Mouse (Mus musculus) MEL (cell line): Measurements from ENCODE around the gene Ier3. TPM values are rescaled to one million over a fixed set of nuclear protein-coding genes. Genes with fewer than 3 reads are reported as not detected.

Source experiments
- DNase-seq: peaks from one replicate; pipeline ENCODE4 v3.0.0; 2011; ENCODE audit warnings: low read depth, low spot score
- H3K27ac ChIP-seq: 2 replicates; pipeline ENCODE4 v1.5.1; 2012; ENCODE audit warnings: low read depth, mild to moderate bottlenecking, control low read depth, low read length, moderate library complexity; ENCODE audit not compliant: control insufficient read depth
- H3K27me3 ChIP-seq, 2 experiments: fragments of 150-350 bp in 1 of 2; sonication (generic) in 1 of 2; 2 replicates each; pipeline ENCODE4 v1.6.1; 2012; ENCODE audit warnings: low read length in 2 of 2, mild to moderate bottlenecking in 2 of 2, improper control_type of control experiment in 1 of 2, moderate library complexity in 1 of 2; ENCODE audit not compliant: insufficient read depth in 2 of 2, control insufficient read depth in 1 of 2
- H3K36me3 ChIP-seq, 2 experiments: 2 replicates each; pipeline ENCODE4 v1.6.1; 2012 to 2014; ENCODE audit warnings: low read length in 2 of 2, improper control_type of control experiment in 1 of 2, inconsistent platforms in 1 of 2, mild to moderate bottlenecking in 1 of 2; ENCODE audit not compliant: insufficient read depth in 2 of 2, control insufficient read depth in 1 of 2
- H3K4me1 ChIP-seq, 2 experiments: fragments of 150-350 bp in 1 of 2; sonication (generic) in 1 of 2; 2 replicates each; pipeline ENCODE4 v1.6.1; 2012; ENCODE audit warnings: low read length in 2 of 2, improper control_type of control experiment in 1 of 2, mild to moderate bottlenecking in 1 of 2; ENCODE audit not compliant: insufficient read depth in 2 of 2, control insufficient read depth in 1 of 2
- H3K4me3 ChIP-seq, 2 experiments: fragments of 150-350 bp in 1 of 2; sonication (generic) in 1 of 2; 2 replicates each; pipeline ENCODE4 v1.5.1; 2012; ENCODE audit warnings: low read depth in 2 of 2, low read length in 2 of 2, mild to moderate bottlenecking in 2 of 2, moderate library complexity in 2 of 2, control low read depth in 1 of 2, improper control_type of control experiment in 1 of 2; ENCODE audit not compliant: control insufficient read depth in 1 of 2, insufficient read depth in 1 of 2
- H3K79me2 ChIP-seq: 2 replicates; pipeline ENCODE4 v1.6.1; 2012; ENCODE audit warnings: mild to moderate bottlenecking, low read length, moderate library complexity; ENCODE audit not compliant: control insufficient read depth, poor library complexity, insufficient read depth
- H3K9ac ChIP-seq: 2 replicates; pipeline ENCODE4 v1.6.1; 2012; ENCODE audit warnings: low read depth, mild to moderate bottlenecking, control low read depth, low read length, moderate library complexity; ENCODE audit not compliant: control insufficient read depth, poor library complexity, severe bottlenecking
- H3K9me3 ChIP-seq: fragments of 150-350 bp; sonication (generic); replicated peaks from 2 replicates; pipeline ENCODE4 v1.6.1; 2012; ENCODE audit warnings: mild to moderate bottlenecking, low read length, improper control_type of control experiment, moderate library complexity; ENCODE audit not compliant: insufficient read depth
- BHLHE40 ChIP-seq: IDR thresholded peaks from 2 replicates; pipeline ENCODE4 v1.6.1; 2012; ENCODE audit warnings: low read depth, mild to moderate bottlenecking, inconsistent platforms, low read length, improper control_type of control experiment, borderline replicate concordance
- CHD2 ChIP-seq: IDR thresholded peaks from 2 replicates; pipeline ENCODE4 v1.6.1; 2011; ENCODE audit warnings: low read length, improper control_type of control experiment
- E2F4 ChIP-seq: IDR thresholded peaks from 2 replicates; pipeline ENCODE4 v1.6.1; 2011; ENCODE audit warnings: low read depth, low read length, improper control_type of control experiment, borderline replicate concordance
- ETS1 ChIP-seq: IDR thresholded peaks from 2 replicates; pipeline ENCODE4 v1.6.1; 2012; ENCODE audit warnings: low read depth, mild to moderate bottlenecking, inconsistent platforms, low read length, improper control_type of control experiment, moderate library complexity
- GATA1 ChIP-seq: IDR thresholded peaks from 2 replicates; pipeline ENCODE4 v1.6.1; 2011; ENCODE audit warnings: low read depth, low read length, improper control_type of control experiment
- HCFC1 ChIP-seq: IDR thresholded peaks from 2 replicates; pipeline ENCODE4 v1.6.1; 2012; ENCODE audit warnings: low read depth, mild to moderate bottlenecking, inconsistent platforms, low read length, improper control_type of control experiment, moderate library complexity
- JUND ChIP-seq: IDR thresholded peaks from 2 replicates; pipeline ENCODE4 v1.6.1; 2011; ENCODE audit warnings: low read depth, mild to moderate bottlenecking, improper control_type of control experiment, low read length
- MXI1 ChIP-seq: IDR thresholded peaks from 2 replicates; pipeline ENCODE4 v1.6.1; 2011; ENCODE audit warnings: mild to moderate bottlenecking, low read depth, low read length, improper control_type of control experiment
- MYC ChIP-seq: IDR thresholded peaks from 2 replicates; pipeline ENCODE4 v1.6.1; 2011; ENCODE audit warnings: low read depth, mild to moderate bottlenecking, low read length, improper control_type of control experiment, moderate library complexity
- NELFE ChIP-seq: IDR thresholded peaks from 2 replicates; pipeline ENCODE4 v1.6.1; 2011; ENCODE audit warnings: low read depth, low read length, improper control_type of control experiment
- NRF1 ChIP-seq: IDR thresholded peaks from 2 replicates; pipeline ENCODE4 v1.6.1; 2014; ENCODE audit warnings: low read depth, mild to moderate bottlenecking, inconsistent platforms, low read length, improper control_type of control experiment, moderate library complexity; ENCODE audit not compliant: poor library complexity, insufficient read depth, severe bottlenecking
- POLR2A ChIP-seq, 2 experiments: IDR thresholded peaks; 2 replicates each; pipeline ENCODE4 v1.6.1; 2011 to 2012; ENCODE audit warnings: low read length in 2 of 2, mild to moderate bottlenecking in 2 of 2, control low read depth in 1 of 2, improper control_type of control experiment in 1 of 2, low read depth in 1 of 2, moderate library complexity in 1 of 2; ENCODE audit not compliant: control insufficient read depth in 1 of 2, insufficient read depth in 1 of 2, poor library complexity in 1 of 2
- POLR2AphosphoS2 ChIP-seq: IDR thresholded peaks from 2 replicates; pipeline ENCODE4 v1.6.1; 2011; ENCODE audit warnings: low read length, improper control_type of control experiment
- RAD21 ChIP-seq: IDR thresholded peaks from 2 replicates; pipeline ENCODE4 v1.6.1; 2011; ENCODE audit warnings: mild to moderate bottlenecking, low read depth, low read length, improper control_type of control experiment
- RCOR1 ChIP-seq: IDR thresholded peaks from 2 replicates; pipeline ENCODE4 v1.6.1; 2012; ENCODE audit warnings: low read depth, mild to moderate bottlenecking, inconsistent platforms, low read length, improper control_type of control experiment
- TAL1 ChIP-seq: IDR thresholded peaks from 2 replicates; pipeline ENCODE4 v1.6.1; 2012; ENCODE audit warnings: mild to moderate bottlenecking, inconsistent platforms, low read length, moderate library complexity, mixed read lengths
- TBP ChIP-seq: IDR thresholded peaks from 2 replicates; pipeline ENCODE4 v1.8.0; 2011; ENCODE audit warnings: low read depth, low read length, improper control_type of control experiment
- TCF12 ChIP-seq: IDR thresholded peaks from 2 replicates; pipeline ENCODE4 v1.6.1; 2014; ENCODE audit warnings: low read depth, mild to moderate bottlenecking, inconsistent platforms, low read length, improper control_type of control experiment, moderate library complexity
- USF1 ChIP-seq: IDR thresholded peaks from 2 replicates; pipeline ENCODE4 v1.6.1; 2014; ENCODE audit warnings: low read depth, mild to moderate bottlenecking, inconsistent platforms, low read length, improper control_type of control experiment, moderate library complexity
- USF2 ChIP-seq, 2 experiments: IDR thresholded peaks; 2 replicates each; pipeline ENCODE4 v1.6.1; 2011 to 2012; ENCODE audit warnings: improper control_type of control experiment in 2 of 2, low read length in 2 of 2, borderline replicate concordance in 1 of 2, inconsistent platforms in 1 of 2, low read depth in 1 of 2, mild to moderate bottlenecking in 1 of 2; ENCODE audit not compliant: insufficient read depth in 1 of 2
- ZC3H11A ChIP-seq: IDR thresholded peaks from 2 replicates; pipeline ENCODE4 v1.6.1; 2012; ENCODE audit warnings: low read depth, mild to moderate bottlenecking, inconsistent platforms, low read length, improper control_type of control experiment
- ZMIZ1 ChIP-seq: IDR thresholded peaks from 2 replicates; pipeline ENCODE4 v1.6.1; 2012; ENCODE audit warnings: low read depth, mild to moderate bottlenecking, inconsistent platforms, low read length, improper control_type of control experiment, moderate library complexity
- ZNF384 ChIP-seq: IDR thresholded peaks from 2 replicates; pipeline ENCODE4 v1.6.1; 2012; ENCODE audit warnings: low read depth, mild to moderate bottlenecking, inconsistent platforms, low read length, improper control_type of control experiment
- polyA plus RNA-seq, 2 experiments: library from polyadenylated mRNA; stranded (reverse) in 1 of 2; unstranded in 1 of 2; fragments of >175 nt in 1 of 2; fragments of >200 nt in 1 of 2; gene quantifications; 2 replicates each; pipeline versions ENCODE4 v1.2.1 to v1.2.4; 2012; ENCODE audit warnings: low replicate concordance in 2 of 2, low read depth in 1 of 2; ENCODE audit not compliant: insufficient read length in 2 of 2, insufficient read depth in 1 of 2, missing spikeins in 1 of 2
- total RNA-seq: library from RNA; depleted of rRNA; stranded (reverse); fragments of 300-350 nt; gene quantifications from 2 replicates; pipeline ENCODE4 v1.2.3, GENCODE M21; 2012

The Ier3 gene
- total and polyA plus RNA-seq, 3 experiments, result 5.5 to 12.2 TPM; not detected in 1

- no peak for DNase-seq
- TF ChIP-seq MYC, result no peak
- no peak for TF ChIP-seq NELFE
- TF ChIP-seq ZMIZ1, result no peak
- no peak for TF ChIP-seq BHLHE40
- TF ChIP-seq RCOR1, result no peak
- TF ChIP-seq CHD2, result no peak
- no peak for TF ChIP-seq NRF1
- no peak for TF ChIP-seq USF1
- no peak for TF ChIP-seq ZNF384
- TF ChIP-seq ETS1, result no peak
- TF ChIP-seq POLR2AphosphoS2, result no peak
- TF ChIP-seq POLR2A (IDR thresholded peaks at IDR 0.05; ENCODE audit: control insufficient read depth in 1 of 2, insufficient read depth in 1 of 2, low read depth in 1 of 2, low read length in 2 of 2, poor library complexity in 1 of 2), result no peak
- TF ChIP-seq USF2 (IDR thresholded peaks at IDR 0.05; ENCODE audit: borderline replicate concordance in 1 of 2, insufficient read depth in 1 of 2, low read depth in 1 of 2, low read length in 2 of 2), result no peak
- no peak for TF ChIP-seq JUND
- TF ChIP-seq RAD21, result no peak
- TF ChIP-seq E2F4, result no peak
- no peak for TF ChIP-seq TAL1
- no peak for TF ChIP-seq TBP
- Histone ChIP-seq H3K9me3 (no peaks in the 10 kb centered on the region), H3K4me3 (no peak overlapping the region), H3K27ac (no peak overlapping the region), H3K36me3 (peaks cover 0 to 22% of the 10 kb centered on the region in 2 experiments; a peak in 2 of 4 replicates), H3K9ac (no peak overlapping the region), H3K79me2 (no peaks in the 10 kb centered on the region), H3K4me1 (peaks cover 3 to 28% of the 10 kb centered on the region in 2 experiments), H3K27me3 (no peaks in the 10 kb centered on the region)
Observed at GRCm38 (mm10) chr17:35816686-35817085, 4.8 kb upstream of the Ier3 start.

GRCm38 (mm10) chr17:35817226-35817625, 4.3 kb upstream of the Ier3 start:
- H3K36me3 ChIP-seq, result peaks cover 0 to 22% of the 10 kb centered on the region in 2 experiments; a peak in 2 of 4 replicates
- no peak overlapping the region for H3K27ac ChIP-seq
- DNase-seq, result no peak
- H3K9me3 ChIP-seq, result no peaks in the 10 kb centered on the region
- H3K27me3 ChIP-seq, result no peaks in the 10 kb centered on the region
- TF ChIP-seq ZMIZ1, result no peak
- TF ChIP-seq ZC3H11A, result no peak
- TF ChIP-seq RAD21, result no peak
- no peak for TF ChIP-seq MXI1
- TF ChIP-seq HCFC1, result no peak
- no peak for TF ChIP-seq POLR2A (IDR thresholded peaks at IDR 0.05; ENCODE audit: control insufficient read depth in 1 of 2, insufficient read depth in 1 of 2, low read depth in 1 of 2, low read length in 2 of 2, poor library complexity in 1 of 2)
- TF ChIP-seq GATA1, result no peak
- no peak for TF ChIP-seq TCF12
- peaks cover 3 to 26% of the 10 kb centered on the region in 2 experiments for H3K4me1 ChIP-seq
- peaks cover 2% of the 10 kb centered on the region for H3K79me2 ChIP-seq
- H3K4me3 ChIP-seq, result no peak overlapping the region
- no peak overlapping the region for H3K9ac ChIP-seq
